Mouse (Mus musculus): ENCODE data around the gene Gm595.

DNA sequence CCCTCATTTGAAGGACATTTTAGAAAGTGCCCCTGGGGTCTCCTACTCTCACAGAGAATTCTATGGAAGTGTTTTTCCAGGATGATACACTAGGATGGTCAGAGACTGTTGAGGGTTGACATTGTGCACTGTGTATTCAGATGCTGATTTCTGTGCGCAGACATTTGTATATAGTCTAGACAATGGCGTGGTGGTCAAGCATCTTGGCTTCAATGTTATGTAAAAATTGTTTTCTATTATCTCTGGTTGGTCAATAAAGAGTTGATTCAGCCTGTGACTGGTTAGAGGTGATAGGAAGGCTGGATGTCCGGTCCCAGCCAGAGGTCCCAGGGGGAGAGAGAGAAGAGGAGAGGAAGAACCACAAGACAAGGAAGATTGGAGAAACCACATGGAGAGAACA, 16.4 kb upstream of the Gm595 start:
- TF ChIP-seq POLR2A (IDR thresholded peaks at IDR 0.05; ENCODE audit: borderline replicate concordance, extremely low read depth, insufficient read depth, insufficient read length, poor library complexity, severe bottlenecking) (no peak), CTCF (IDR thresholded peaks at IDR 0.05; ENCODE audit: borderline replicate concordance, extremely low read depth, insufficient read depth, insufficient read length) (no peak)

All from brain, embryonic 14.5 days (tissue).